Mouse (Mus musculus): ENCODE data around the gene Plaur. TPM values are rescaled to one million over a fixed set of nuclear protein-coding genes. Genes with fewer than 3 reads are reported as not detected.

Gene Plaur
- total RNA-seq, 2 experiments from 2014 or later, result 6.5 to 14.4 TPM

DNA sequence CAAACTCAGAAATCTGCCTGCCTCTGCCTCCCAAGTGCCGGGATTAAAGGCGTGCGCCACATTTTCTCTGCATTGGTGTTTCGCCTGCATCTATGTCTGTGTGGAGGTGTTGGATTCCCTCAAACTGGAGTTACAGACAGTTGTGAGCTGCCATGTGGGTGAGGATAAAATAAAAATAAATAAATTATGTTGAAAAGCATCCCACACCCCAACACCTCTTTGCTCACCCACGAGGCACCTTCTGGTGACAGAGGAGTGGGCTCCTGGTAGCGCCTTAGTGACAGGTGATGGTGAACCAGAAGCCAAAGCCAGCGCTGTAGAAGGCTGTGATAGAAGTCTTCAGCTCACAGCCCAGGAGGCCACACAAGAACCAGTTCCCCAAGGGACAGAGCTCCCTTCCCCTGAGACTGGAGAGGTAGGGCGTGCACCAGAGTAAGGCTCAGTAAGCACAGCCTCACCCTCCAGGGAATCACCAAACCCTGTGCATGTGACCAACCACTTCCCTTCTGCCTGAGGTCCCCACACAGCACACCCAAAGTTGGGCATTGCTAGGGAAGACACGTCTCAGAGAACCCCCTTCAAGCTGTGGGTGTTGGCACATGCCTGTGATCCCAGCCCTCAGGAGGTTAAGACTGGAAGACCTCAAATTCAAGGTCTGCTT, 16.9 kb upstream of the Plaur start:
- DNase-seq (ENCODE audit: low spot score in 2 of 2), result no peak

DNA sequence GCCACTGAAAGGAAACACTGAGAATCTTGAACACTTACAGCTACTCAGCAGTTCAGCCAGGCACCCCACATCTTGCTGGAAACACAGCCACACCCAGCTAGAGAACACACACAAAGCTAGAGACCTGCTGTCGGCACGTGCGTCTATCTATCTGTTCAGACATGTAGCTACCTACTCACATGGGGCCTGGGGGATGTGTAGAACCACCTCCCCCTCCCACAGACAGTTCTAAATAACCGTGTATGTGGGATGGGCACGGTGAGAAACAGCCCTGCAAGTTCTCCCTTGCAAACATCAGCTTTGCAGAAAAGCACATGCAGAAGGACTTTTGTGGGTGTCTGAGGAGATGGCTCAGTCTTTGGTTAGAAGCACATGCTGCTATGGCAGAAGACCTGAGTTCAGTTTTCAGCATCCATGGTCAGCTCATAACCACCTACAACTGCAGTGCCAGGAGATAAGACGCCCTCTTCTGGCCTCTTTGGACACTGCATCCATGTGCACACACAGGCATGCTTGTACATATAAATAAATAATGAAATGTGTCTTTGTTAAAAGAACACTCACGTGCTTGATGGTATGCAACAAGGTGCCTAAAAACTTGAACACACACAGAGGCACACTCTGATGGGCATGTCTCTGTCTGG, 15.5 kb upstream of the Plaur start:
- no peak for DNase-seq (ENCODE audit: low spot score in 2 of 2)

DNA sequence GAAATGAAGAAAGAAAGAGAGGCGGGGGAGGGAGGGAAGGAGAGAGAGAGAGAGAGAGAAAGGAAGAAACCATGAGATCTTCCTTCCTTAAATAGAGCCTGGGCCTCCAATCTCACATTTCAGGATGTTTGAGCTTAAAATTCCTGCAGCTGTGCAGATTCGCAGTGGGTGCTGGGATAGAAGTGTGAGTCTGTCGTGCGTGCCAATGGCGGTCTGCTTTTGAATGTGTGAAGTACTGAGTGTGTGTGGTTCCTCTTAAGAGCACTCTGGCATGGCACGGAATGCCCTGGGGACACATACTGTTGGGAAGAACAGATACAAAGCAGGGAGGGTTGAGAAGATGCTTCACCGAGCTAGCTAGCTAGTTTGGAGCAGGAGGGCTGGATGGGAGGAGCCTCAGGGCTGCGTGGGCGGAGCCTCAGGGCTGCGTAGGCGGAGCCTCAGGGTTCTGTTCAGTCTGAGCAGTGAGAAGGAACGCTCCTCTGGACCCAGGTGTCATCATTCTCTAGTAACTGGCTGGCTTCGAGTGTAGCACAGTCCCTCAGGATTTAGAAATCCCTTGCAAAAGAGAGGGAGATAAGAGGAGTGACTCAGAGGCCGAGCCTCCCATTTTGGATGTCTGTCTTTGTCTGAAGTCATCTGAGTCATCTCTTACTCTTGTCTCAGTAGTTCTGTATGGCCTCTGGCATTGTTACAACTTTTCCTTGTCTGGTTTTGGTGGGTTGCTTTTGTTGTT, 13.3 kb upstream of the Plaur start:
- peak in 1 of 2 experiments; percentile 17 for DNase-seq (ENCODE audit: low spot score in 2 of 2)

DNA sequence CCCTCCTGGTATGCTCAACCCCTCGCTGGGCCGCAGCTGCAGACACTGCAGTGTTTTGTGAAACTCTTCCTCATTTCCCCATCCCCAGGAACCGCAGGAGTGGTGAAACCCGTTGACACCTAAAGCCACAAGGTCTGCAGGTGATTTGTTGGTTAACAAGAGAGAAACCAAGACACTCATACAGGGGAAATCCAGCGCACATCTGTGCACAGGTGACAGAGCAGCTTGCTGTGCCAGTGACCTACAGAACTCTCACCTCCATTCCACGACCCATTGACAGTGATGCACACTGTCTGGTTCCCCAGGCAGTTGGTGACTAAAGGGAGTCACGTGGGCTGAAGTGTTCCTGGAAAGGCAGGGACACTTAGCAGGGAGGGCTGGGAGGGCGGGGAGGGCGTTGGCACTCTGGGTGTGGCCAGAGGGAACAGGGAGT, 11.7 kb upstream of the Plaur start:
- no peak for DNase-seq (ENCODE audit: low spot score in 2 of 2)

DNA sequence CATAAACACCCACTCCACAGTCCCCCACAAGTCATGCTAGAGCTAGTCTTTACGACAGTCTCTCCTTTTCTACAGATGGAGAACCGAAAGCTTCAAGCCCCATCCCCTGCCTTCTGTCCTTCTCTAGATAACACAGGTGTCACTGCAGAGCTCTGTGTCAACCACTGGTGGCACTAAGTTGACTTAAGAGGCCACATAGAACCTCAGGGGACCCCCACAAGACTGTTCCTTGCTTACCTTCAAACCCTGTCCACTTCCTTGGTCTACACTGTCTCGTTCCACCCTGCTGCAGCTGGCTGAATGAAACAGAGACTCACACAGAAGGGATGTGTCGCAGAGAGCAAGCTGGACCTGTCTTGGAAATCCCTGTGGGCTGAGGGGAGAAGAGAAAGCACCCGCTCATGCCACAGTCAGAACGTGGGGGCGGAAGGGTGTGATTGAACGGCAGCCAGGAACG, 10.4 kb upstream of the Plaur start, which contains the start of gene Irgc1:
Gene Irgc1 (minus strand): TSS at position 443 of the 457 bp plus-strand sequence.
- no peak for DNase-seq (ENCODE audit: low spot score in 2 of 2)

DNA sequence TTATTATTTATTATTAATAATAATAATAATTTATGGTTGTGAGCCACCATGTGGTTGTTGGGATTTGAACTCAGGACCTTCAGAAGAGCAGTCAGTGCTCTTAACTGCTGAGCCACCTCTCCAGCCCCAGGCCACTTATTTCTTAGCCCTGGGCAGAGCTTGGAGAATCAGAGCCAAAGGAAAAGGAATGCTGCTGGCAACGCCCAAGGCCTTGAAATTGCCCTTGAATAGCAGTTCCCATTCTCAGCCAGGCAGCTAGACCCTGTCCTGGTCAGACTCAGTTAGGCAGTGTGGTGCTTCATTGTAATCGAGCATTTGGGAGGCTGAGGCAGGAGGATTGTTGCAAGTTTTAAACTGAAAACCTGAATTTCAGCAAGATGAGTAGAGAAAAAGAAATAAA, 8.1 kb upstream of the Plaur start:
- peak in 1 of 2 experiments; percentile 17 for DNase-seq (ENCODE audit: low spot score in 2 of 2)

DNA sequence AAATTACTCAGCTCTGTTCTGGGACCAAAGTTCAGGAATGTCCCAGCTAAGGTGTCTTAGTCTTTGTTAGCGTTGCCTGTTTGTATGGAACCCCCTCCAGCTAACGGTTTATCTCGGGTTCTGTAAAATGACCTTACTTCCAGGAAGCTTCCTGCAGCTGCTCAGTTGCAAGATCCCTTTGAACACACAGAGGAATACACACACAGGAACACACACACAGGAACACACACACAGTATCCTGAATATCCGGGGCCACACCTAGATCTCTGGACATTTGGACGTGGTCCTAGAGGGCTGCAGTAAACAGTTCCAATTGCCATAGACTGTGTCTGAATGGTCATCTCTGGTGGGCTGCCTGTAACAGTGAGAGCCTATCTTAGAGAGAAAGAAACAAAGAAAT, 6.6 kb upstream of the Plaur start:
- no peak for DNase-seq (ENCODE audit: low spot score in 2 of 2)

DNA sequence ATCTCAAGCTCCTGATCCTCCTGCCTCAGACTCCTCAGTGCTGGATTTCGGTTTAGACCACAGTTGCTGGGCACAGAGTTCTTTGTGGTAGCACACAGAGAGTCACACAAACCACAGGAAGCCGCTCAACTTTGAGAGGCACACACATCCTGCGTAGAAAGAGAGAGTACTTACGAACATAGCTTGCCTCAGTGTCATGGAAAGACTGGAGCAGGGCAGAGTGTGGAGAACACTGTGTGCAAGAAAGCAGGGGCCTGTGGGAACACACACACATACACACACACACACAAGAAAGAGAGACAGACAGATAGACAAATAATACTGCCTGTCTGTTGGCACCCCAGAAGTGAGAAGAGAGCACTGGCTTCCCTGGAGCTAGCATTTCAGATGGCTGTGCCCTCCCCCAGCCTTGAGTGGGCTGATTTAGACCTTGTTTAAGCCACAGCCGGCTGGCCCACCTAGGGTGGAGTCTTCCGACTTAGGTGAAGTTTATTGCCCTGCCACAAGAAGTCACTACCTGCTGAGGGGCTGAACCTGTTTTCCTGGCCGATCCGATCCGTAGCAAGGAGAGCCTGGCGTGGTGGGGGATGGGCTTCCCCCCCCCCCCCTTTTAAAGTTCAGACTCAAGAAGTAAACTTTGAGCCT, 4.4 kb upstream of the Plaur start:
- no peak for DNase-seq (ENCODE audit: low spot score in 2 of 2)

DNA sequence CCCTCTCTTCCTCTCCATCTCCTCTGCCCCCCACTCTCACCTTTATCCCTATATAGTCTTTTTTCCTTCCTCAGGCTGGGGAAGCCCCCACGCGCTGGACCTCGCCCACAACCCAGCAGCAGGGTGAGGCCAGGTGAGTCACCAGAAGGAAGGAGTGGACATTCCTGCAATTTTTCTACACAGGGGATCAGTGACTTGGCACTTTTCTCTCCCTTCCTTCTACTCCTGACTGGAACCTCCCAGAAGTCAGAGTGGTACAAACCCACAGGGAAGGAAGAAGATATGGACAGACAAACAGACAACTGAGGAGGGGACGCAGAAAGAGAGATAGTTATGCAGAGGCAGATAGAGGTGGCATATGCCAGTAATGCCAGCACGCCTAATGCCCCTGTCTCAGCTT, 2.8 kb upstream of the Plaur start:
- DNase-seq (ENCODE audit: low spot score in 2 of 2), result no peak

DNA sequence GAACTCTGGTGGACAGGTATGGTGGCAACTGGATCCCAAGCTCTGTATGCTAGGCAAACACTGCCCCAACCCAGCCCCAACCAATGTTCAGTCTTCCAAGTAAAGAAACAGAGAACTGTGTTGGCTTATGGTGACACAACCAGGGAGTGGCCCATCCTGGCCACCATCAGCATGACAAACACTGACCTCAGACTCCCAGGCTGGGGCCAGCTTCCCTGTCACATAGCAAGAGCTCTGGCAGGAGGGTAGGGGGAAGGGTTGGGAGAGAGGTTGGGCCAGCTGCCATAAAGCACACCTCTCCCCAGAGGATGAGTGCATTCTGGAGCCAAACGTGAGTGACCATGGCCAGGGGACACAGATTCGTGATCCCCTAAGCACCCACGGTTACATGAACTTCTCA, 2.4 kb upstream of the Plaur start:
- no peak for DNase-seq (ENCODE audit: low spot score in 2 of 2)

DNA sequence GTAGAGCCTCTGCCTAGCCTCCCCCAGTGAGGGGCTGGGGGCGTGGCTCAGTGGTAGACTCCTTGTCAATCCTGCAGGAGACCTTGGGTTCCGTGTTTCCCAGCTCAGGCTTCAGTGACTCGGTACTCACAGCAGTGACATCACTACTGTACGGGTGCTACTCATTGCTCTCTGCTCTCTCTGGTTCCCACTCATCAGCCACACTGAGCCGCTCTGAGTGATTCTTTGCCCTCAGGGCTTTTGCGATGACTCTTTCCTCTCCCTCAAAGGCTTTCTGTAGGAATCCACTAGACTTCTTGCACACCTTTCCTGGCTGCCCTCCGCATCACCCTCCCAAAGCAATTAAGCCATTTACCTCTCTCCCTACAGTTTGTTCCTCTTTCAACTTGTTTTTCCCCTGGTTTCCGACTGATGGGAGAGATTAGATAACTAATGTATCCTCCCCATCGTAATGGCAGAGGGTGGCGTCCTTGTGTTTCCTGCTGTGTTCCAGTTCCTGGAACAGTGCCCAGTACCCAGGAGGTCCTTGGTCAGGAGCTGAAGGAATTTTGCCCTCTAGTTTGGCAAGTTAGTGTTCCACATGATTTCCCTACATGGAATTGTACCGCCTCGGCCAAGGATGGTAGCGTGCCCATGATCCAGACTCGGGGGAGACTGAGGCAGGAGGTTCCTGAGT, 770 bp upstream of the Plaur start:
- peak; percentile 29 to 35 for DNase-seq (ENCODE audit: low spot score in 2 of 2)

DNA sequence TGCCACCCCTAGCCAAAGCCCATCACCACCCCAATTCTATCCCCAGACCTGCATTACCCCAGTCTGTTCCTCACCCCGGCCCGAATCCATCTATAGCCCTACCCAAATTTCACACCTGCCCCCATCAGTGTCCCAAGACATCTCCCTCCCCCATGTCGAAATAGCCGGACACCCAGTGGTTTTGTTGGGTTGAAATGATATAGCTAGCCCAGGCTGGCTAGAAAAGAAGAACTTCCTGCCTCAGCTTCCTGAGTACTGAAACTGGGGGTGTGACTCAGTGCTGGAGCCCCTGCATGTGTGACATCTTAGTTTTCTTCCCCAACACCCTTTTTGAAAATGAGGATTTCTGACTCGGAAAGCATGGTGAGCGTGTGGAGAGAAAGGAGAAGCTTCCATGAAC, 4.6 kb downstream of the Plaur start:
- no peak for DNase-seq (ENCODE audit: low spot score in 2 of 2)

DNA sequence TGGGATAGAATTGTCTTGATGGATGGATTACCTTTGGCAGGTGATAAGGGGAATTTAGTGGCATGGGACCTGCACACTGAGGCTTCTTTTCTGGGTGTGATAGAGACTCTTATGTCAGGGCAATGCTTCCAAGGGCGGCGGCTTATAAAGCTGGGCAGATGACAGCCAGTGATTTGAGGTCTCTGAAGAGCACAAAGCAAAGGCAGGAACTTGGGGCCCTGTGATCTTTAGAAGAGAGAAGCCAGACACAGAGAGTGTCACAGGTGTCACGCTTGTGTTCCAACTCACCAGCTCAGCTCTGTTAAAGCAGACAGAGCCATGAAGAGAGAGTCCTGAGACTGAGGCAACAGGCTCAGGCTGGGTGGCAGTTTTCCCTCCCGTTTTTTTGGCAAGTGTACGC, 5.6 kb downstream of the Plaur start:
- no peak for DNase-seq (ENCODE audit: low spot score in 2 of 2)

DNA sequence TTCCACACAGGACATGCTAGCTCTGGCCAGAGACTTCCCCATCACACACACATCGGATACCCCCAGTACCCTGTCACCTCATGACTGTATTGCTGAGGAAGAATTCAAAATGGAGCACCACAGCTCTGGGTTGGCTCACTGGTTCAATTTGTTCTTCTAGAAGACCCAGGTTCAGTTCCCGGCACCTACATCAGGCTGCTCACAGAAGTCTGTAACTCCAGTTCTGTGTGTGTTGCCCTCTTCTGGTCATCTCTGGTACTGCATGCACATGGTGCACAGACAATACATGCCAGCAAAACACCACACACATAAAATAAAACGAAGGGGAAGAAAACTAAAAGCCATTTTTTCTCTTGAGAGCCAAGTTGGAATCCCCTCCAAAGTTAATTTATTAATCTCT, 6.8 kb downstream of the Plaur start:
- no peak for DNase-seq (ENCODE audit: low spot score in 2 of 2)

DNA sequence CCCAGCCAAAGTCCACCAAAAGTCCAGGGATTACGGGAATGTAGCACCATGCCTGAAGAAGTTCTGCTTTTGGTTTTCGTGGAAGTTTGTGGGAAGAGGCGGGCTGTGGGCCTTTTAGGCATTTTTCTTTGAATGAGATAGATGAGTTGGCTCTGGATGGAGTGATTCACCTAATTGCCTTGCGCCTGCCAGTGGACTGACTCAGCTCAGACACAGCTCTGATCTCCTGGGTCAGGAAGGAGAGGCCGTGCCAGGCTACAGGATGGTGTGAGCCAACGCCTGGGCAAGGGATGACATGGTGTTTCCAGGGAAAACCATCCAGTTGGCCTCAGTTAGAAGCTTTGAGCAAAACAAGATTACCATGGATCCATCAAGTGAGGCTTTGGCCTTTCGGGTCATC, 8.1 kb downstream of the Plaur start:
- DNase-seq (ENCODE audit: low spot score in 2 of 2), result peak; percentile 43 to 44

DNA sequence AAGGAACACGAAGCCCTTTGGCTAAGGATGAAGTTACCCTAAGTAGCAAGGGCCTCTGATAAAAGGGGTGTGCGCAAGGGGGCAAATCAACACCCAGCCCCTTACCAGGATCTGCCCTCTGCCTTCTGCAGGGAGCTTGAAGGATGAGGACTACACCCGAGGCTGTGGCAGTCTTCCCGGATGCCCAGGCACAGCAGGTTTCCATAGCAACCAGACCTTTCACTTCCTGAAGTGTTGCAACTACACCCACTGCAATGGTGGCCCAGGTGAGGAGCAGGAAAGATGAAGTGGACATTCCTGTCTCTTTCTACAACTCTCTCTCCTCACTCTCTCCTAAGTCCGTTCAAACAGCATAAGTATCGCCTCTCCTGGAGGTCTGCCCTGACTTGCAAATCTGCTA, 10.2 kb downstream of the Plaur start:
- no peak for DNase-seq (ENCODE audit: low spot score in 2 of 2)

DNA sequence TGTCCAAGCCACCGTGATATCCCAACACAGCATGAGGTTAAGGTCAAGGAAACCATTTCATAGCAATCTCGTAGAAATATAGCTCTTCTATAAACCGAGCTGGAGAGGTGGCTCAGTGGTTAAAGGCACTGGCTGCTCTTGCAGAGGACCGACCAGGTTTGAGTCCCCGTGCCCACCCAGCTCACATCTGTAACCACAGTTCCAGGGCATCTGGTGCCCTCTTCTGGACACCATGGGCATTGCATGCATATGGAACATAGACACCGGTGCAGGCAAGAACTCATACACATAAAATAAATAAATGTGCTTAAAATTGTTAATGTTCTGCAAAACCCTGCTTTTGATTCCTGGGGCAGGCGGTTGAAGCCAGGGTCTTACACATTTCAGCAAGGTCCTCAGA, 10.7 kb downstream of the Plaur start:
- DNase-seq (ENCODE audit: low spot score in 2 of 2), result peak; percentile 21 to 37

DNA sequence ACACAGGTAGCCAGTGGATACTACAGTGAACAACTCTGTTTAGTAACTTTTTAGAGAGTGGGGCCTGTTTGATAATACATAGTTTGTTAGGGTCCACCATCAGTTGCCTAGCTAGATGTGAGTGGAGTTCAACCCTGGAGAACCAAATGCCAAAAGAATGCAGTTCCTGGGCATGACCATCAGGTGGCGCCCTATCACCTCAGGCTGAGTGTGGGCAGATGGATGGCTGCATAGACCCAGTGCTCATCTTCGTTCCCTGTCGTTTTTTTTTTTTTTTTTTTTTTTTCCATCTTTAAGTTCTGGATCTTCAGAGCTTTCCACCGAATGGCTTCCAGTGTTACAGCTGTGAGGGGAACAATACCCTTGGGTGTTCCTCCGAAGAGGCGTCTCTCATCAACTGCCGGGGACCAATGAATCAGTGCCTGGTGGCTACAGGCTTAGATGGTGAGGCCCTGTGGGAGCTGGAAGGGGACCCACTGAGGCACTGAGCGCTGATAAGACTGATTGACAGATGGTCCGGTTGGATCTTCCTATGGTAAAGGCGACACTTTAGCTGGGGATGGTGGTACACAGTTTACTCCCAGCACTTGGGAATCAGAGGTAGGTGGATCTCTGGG, 11.7 kb downstream of the Plaur start:
- peak; percentile 59 to 66 for DNase-seq (ENCODE audit: low spot score in 2 of 2)

DNA sequence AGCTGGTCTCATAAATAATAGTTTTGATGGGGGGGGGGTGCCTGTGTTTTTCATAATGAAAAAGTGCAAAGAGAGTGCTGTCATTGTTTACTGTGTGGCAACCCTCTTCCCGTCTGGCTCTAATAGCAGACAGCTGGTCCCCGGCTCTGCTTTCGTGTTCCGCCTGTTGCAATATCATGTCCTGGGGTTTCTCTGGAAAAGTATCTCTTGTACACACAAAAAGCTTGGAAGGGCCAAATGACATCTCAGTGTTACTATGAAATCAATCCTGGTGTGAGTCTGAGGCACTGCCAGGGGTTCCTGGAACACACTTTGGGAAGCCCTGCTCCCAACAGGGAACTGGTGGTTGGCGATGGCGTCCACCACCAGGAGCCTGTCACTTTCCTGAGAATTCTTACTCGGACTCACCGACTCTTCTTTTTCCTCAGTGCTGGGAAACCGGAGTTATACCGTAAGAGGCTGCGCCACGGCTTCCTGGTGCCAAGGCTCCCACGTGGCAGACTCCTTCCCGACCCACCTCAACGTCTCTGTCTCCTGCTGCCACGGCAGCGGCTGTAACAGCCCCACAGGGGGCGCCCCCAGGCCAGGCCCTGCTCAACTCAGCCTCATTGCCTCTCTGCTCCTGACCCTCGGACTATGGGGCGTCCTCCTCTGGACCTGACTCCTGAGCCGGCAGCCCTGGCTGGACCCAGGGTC, 12.7 kb downstream of the Plaur start:
- DNase-seq (ENCODE audit: low spot score in 2 of 2), result no peak

DNA sequence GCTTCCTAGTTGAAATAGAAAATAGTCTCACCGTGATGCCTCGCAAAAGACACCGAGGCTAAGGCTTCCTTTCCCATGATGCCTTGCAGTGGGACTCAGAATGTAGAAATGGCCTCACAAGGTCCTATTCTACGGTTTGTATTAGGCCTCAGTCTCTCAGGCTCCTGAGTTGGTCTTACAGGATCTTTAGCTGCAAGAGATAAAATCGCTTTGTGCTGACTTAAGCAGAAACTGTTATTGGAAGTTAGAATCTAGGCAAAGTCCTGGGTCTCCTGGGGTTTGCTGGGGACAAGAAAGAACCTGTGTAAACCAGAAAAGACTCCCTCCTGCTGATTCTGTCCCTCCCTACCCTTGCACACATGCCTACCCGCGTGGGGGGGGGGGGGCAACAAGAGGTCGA, 14.1 kb downstream of the Plaur start:
- no peak for DNase-seq (ENCODE audit: low spot score in 2 of 2)

All from adrenal gland, adult 18-20 months (tissue).